ENCODE assay signal across 11 mouse cellular contexts in the genomic region with DNA sequence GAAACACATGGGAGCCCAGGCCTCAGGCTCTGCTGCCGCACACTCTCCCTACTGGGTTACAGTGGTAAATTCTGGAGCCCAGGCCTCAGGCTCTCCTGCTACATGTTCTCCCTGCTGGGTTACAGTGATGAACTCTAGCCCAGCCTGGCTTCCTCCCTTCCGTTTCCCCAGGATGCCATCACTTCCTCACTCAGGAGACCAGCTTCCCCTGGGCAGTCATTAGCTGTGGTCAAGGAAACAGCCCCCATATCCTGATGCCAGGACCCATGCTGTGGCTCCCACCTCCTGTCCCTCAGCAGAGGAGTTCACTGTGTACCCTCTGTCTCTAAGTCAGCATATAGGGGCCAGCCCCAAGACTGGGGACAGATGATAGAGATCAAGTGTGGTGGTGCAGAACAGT. TPM values are rescaled to one million over a fixed set of nuclear protein-coding genes. Genes with fewer than 3 reads are reported as not detected.
DNase-seq lines count a peak whose midpoint lies in the region; ATAC-seq and TF ChIP-seq lines count a peak whose summit lies in the region.
"Had no signal": no experiment of that assay in that cellular context is flagged by ENCODE, and none has a peak within 500 bp of the region (broad histone marks: within the 10 kb centered on the region; RNA-seq: fewer than 3 reads in every experiment).

No protein-coding gene starts in this region.

- H3K4me1 ChIP-seq in brown adipose tissue, adult 24 weeks (ENCODE audit: control insufficient read depth, insufficient read depth, insufficient read length, low read length) = peaks cover 49% of the 10 kb centered on the region
- H3K4me1 ChIP-seq in liver, embryonic 11.5 days (replicated peaks; ENCODE audit: control insufficient read depth, insufficient read depth, low read length) = peaks cover 3% of the 10 kb centered on the region
- H3K4me1 ChIP-seq: forebrain, embryonic 12.5 days; neural tube, embryonic 12.5 days had no signal

- no peaks in the 10 kb centered on the region for H3K9me3 ChIP-seq in liver, embryonic 11.5 days (ENCODE audit: control insufficient read depth, low read length)
- H3K9me3 ChIP-seq: forebrain, embryonic 12.5 days; neural tube, embryonic 12.5 days had no signal

- 0 out of 2 replicates have a peak, but pooled peaks have one; percentile 44 for ATAC-seq in liver, embryonic 11.5 days (replicated peaks; ENCODE audit: low FRiP score)

- no peak overlapping the region for H3K4me3 ChIP-seq in gastrocnemius, adult 2 months
- 0 out of 2 replicates have a peak overlapping the region, but pooled peaks have one; percentile 13 for H3K4me3 ChIP-seq in brown adipose tissue, adult 24 weeks (ENCODE audit: insufficient read depth, low read depth, low read length)
- no peak overlapping the region for H3K4me3 ChIP-seq in liver, embryonic 11.5 days (ENCODE audit: low read depth, low read length)
- H3K4me3 ChIP-seq: forebrain, embryonic 12.5 days; neural tube, embryonic 12.5 days had no signal

- no peaks in the 10 kb centered on the region for H3K27me3 ChIP-seq in liver, embryonic 11.5 days (replicated peaks; ENCODE audit: control insufficient read depth, insufficient read depth, low read length)
- H3K27me3 ChIP-seq: forebrain, embryonic 12.5 days; neural tube, embryonic 12.5 days had no signal

- no peak overlapping the region for H3K4me2 ChIP-seq in liver, embryonic 11.5 days
- H3K4me2 ChIP-seq: forebrain, embryonic 12.5 days; neural tube, embryonic 12.5 days had no signal

- no peak for TF ChIP-seq CTCF in gastrocnemius, adult 2 months (IDR thresholded peaks at IDR 0.05)

- H3K9ac ChIP-seq in liver, embryonic 11.5 days (ENCODE audit: low read depth, low read length) = no peak overlapping the region
- H3K9ac ChIP-seq: forebrain, embryonic 12.5 days; neural tube, embryonic 12.5 days had no signal

- 80% methylated on average over 2 of the region's 2 CpGs for WGBS in liver, embryonic 11.5 days

- peaks cover 8% of the 10 kb centered on the region; the same call in 1 of the 2 replicates for H3K36me3 ChIP-seq in liver, embryonic 11.5 days (ENCODE audit: control insufficient read depth, insufficient read depth, low read length)

- intact Hi-C loops in gastrocnemius, adult 2 months (cut with DNase I) = no loop called here

- peak overlapping the region; percentile 95 for H3K27ac ChIP-seq in gastrocnemius, adult 2 months
- H3K27ac ChIP-seq in brown adipose tissue, adult 24 weeks (replicated peaks; ENCODE audit: low read depth, low read length) = peak overlapping the region; percentile 94
- peak overlapping the region; percentile 68 for H3K27ac ChIP-seq in liver, embryonic 11.5 days (ENCODE audit: low read depth, low read length)
- H3K27ac ChIP-seq: forebrain, embryonic 12.5 days; neural tube, embryonic 12.5 days had no signal

- DNase-seq in gastrocnemius, adult 2 months = no peak
- no peak for DNase-seq in gastrocnemius, postnatal 10 days
- DNase-seq in heart, postnatal 4 days = peak; percentile 34
- DNase-seq in liver, embryonic 11.5 days (ENCODE audit: low spot score) = no peak
- DNase-seq in urinary bladder, postnatal 25 days (ENCODE audit: low spot score) = no peak
- no peak for DNase-seq in embryo, embryonic 11 days
- DNase-seq in urinary bladder, postnatal 36 days (ENCODE audit: low spot score in 2 of 2) = no peak
- DNase-seq: thymus, postnatal 14 days had no signal

RNA-seq across cellular contexts. Expression of a gene that starts 49.1 kb away (rescaled TPM):
- 100 to 1,000 TPM in 1 of 2 experiments, 10 to 100 TPM in 1; 85.5 to 125 TPM for total RNA-seq in gastrocnemius, adult 2 months (2021)
- total RNA-seq in gastrocnemius, postnatal 10 days (2021) = 10 to 100 TPM; 58.6 to 71.8 TPM
- 7.1 and 10.8 TPM in 2 replicates for polyA plus RNA-seq in brown adipose tissue, adult 24 weeks (2012; ENCODE audit: insufficient read depth, insufficient read length, missing spikeins)
- 10 to 100 TPM; 50.6 to 61.0 TPM for total RNA-seq in heart, postnatal 4 days (2021)
- polyA plus RNA-seq in liver, embryonic 11.5 days (2014; fragmentation: Nextera tagmentation; extraction: Ambion mirVana) = 4.9 and 5.9 TPM in 2 replicates

RNA-seq across cellular contexts. Expression of a gene that starts 53.7 kb away (rescaled TPM):
- total RNA-seq in gastrocnemius, adult 2 months (2021) = 10 to 100 TPM; 15.6 to 18.2 TPM
- 10 to 100 TPM; 16.1 to 18.7 TPM for total RNA-seq in gastrocnemius, postnatal 10 days (2021)
- 14.4 and 17.0 TPM in 2 replicates for polyA plus RNA-seq in brown adipose tissue, adult 24 weeks (2012; ENCODE audit: insufficient read depth, insufficient read length, missing spikeins)
- 10 to 100 TPM; 26.7 to 28.1 TPM for total RNA-seq in heart, postnatal 4 days (2021)
- 34.1 and 38.9 TPM in 2 replicates for polyA plus RNA-seq in liver, embryonic 11.5 days (2014; fragmentation: Nextera tagmentation; extraction: Ambion mirVana)
